Mouse (Mus musculus): Measurements from ENCODE around the gene Tmem52.
A peak's percentile ranks its signal among the peaks of the same experiment; 100 is the strongest.
"Not testable (repeated sequence)": the region's sequence is repeated elsewhere in the genome, so short reads cannot be mapped to it uniquely, and the experiment has no call there.

The Tmem52 gene

GRCm38 (mm10) chr4:155471406-155471805 is 2.5 kb downstream of the Tmem52 start:
- DNase-seq (ENCODE audit: low spot score in 2 of 2): no peak

- DNase-seq (ENCODE audit: low spot score in 2 of 2): no peak
Observed at GRCm38 (mm10) chr4:155472716-155473290, 3.9 kb downstream of the Tmem52 start.

- DNase-seq (ENCODE audit: low spot score in 2 of 2): peak in 1 of 2 experiments; percentile 51
Observed at GRCm38 (mm10) chr4:155473319-155473718, 4.4 kb downstream of the Tmem52 start.

GRCm38 (mm10) chr4:155473796-155474195 is 4.9 kb downstream of the Tmem52 start:
- DNase-seq (ENCODE audit: low spot score in 2 of 2): not testable (repeated sequence)

- peak; percentile 81 to 87 for DNase-seq (ENCODE audit: low spot score in 2 of 2)
Observed at GRCm38 (mm10) chr4:155481381-155482124, 12.6 kb downstream of the Tmem52 start.

GRCm38 (mm10) chr4:155482125-155482480 is 13.2 kb downstream of the Tmem52 start:
- no peak for DNase-seq (ENCODE audit: low spot score in 2 of 2)

GRCm38 (mm10) chr4:155482733-155483540 is 14.0 kb downstream of the Tmem52 start:
- DNase-seq (ENCODE audit: low spot score in 2 of 2): no peak

GRCm38 (mm10) chr4:155485521-155485920 is 16.6 kb downstream of the Tmem52 start:
- DNase-seq (ENCODE audit: low spot score in 2 of 2): no peak

- DNase-seq (ENCODE audit: low spot score in 2 of 2): no peak
Observed at GRCm38 (mm10) chr4:155487746-155488145, 18.8 kb downstream of the Tmem52 start.

- peak in 1 of 2 experiments; percentile 37 for DNase-seq (ENCODE audit: low spot score in 2 of 2)
Observed at GRCm38 (mm10) chr4:155488232-155489025, 19.5 kb downstream of the Tmem52 start.

- no peak for DNase-seq (ENCODE audit: low spot score in 2 of 2)
Observed at GRCm38 (mm10) chr4:155489101-155489970, 20.4 kb downstream of the Tmem52 start.

GRCm38 (mm10) chr4:155490456-155490855 is 21.5 kb downstream of the Tmem52 start:
- no peak for DNase-seq (ENCODE audit: low spot score in 2 of 2)

GRCm38 (mm10) chr4:155490990-155491504 is 22.1 kb downstream of the Tmem52 start, which contains the start of gene Gnb1:
Gene Gnb1, plus strand, starts transcription at chr4:155491361.
- peak; percentile 94 to 96 for DNase-seq (ENCODE audit: low spot score in 2 of 2)

GRCm38 (mm10) chr4:155491529-155492130 is 22.7 kb downstream of the Tmem52 start:
- no peak for DNase-seq (ENCODE audit: low spot score in 2 of 2)

- peak in 1 of 2 experiments; percentile 54 for DNase-seq (ENCODE audit: low spot score in 2 of 2)
Observed at GRCm38 (mm10) chr4:155492131-155492633, 23.3 kb downstream of the Tmem52 start.

- DNase-seq (ENCODE audit: low spot score in 2 of 2): no peak
Observed at GRCm38 (mm10) chr4:155494891-155495290, 26.0 kb downstream of the Tmem52 start.

- DNase-seq (ENCODE audit: low spot score in 2 of 2): no peak
Observed at GRCm38 (mm10) chr4:155497963-155498362, 29.0 kb downstream of the Tmem52 start.

GRCm38 (mm10) chr4:155501126-155501525 is 32.2 kb downstream of the Tmem52 start:
- DNase-seq (ENCODE audit: low spot score in 2 of 2): no peak

- no peak for DNase-seq (ENCODE audit: low spot score in 2 of 2)
Observed at GRCm38 (mm10) chr4:155505067-155505466, 36.2 kb downstream of the Tmem52 start.
